Mouse (Mus musculus) cerebellum, adult 18-20 months (tissue): ENCODE measurements around the gene Synpo2l.
A peak's percentile ranks its signal among the peaks of the same experiment; 100 is the strongest.
"Not testable (repeated sequence)": the region's sequence is repeated elsewhere in the genome, so short reads cannot be mapped to it uniquely, and the experiment has no call there.

ENCODE experiments used
- DNase-seq, 2 experiments: peaks; one replicate each; pipeline ENCODE4 v3.0.0; 2021

The Synpo2l gene

GRCm38 (mm10) chr14:20668154-20668810, at the start of gene Synpo2l:
Gene Synpo2l (minus strand): TSS chr14:20668354.
- DNase-seq, result no peak

DNA sequence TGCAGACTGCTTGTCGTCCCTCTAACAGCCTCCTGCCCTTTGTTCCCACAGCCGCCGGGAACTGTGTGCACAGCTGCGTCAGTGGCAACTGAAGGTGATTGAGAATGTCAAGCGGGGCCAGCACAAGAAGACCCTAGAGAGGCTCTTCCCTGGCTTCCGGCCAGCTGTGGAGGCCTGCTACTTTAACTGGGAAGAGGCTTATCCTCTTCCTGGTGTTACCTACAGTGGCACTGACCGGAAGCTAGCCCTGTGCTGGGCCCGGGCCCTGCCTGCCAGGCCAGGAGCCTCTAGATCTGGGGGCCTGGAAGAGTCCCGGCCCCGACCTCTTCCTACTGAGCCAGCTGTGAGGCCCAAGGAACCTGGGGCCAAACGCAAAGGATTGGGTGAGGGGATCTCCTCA, 45.7 kb upstream of the Synpo2l start:
- DNase-seq, result no peak

DNA sequence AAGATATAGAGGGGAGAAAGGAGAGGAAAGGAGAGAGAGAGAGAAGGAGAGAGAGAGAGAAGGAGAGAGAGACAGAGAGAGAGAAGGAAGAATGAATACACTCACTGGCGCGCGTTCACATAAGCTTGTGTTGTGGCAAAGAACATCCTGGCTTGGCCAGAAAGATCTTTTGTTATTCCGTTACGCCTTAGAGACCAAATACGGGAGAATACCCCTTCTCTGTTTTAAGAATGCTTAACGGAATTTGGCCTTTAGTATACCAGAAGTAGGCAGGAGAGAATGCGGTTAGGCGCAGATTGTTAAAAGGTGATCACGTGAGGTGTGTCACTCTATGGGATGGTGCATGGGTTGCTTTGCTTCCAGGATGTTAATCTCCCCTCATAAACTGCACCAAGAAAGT, 40.1 kb upstream of the Synpo2l start:
- DNase-seq, result no peak

- peak; percentile 91 to 93 for DNase-seq
Observed at GRCm38 (mm10) chr14:20707201-20708190, 39.3 kb upstream of the Synpo2l start, which contains the start of gene Zswim8. Gene Zswim8 (plus strand): TSS chr14:20707552.

DNA sequence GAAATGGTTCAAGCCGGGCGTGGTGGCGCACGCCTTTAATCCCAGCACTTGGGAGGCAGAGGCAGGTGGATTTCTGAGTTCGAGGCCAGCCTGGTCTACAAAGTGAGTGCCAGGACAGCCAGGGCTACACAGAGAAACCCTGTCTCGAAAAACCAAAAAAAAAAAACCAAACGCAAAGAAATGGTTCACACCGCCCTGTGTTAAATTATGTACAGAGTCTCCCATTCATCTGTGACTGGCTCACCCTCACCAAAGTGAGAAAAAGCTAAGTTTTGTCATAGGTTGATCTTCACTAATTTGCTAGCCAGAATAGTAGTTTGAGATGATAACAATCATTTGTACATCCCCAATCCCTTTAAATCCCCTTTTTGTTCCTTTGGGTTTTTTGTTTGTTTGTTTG, 35.3 kb upstream of the Synpo2l start:
- DNase-seq, result not testable (repeated sequence)

DNA sequence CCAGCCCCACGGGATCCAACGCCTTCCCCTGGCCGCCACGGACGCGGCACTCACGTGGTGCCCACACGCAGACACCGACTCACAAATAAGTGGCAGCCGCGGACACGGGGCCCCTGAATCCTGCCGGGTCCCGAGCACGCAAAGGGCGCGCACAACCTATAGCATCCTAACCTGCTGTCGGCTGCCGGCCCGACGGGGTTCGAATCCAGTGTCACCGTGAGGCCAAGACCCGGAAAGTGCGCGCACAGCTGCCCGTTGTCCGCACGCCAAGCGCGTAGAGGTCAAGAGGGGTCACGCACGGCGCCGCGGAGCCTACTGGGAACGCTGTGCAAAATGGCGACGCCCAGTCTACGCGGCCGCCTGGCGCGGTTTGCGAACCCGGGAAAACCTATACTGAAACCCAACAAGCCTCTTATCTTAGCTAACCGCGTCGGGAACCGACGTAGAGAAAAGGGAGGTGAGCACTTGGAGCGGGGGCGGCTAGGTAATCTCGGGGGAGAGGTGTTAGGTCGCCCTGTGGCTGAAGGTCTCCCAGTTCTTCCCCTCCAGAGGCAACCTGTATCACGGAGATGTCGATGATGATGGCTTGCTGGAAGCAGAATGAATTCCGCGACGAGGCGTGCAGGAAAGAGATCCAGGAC, 34.7 kb upstream of the Synpo2l start, which contains the start of gene Chchd1:
Chchd1 (plus strand) TSS at position 266 of the 641 bp plus-strand sequence.
- peak; percentile 87 to 93 for DNase-seq

GRCm38 (mm10) chr14:20702096-20702740, 34.1 kb upstream of the Synpo2l start:
- DNase-seq, result no peak

GRCm38 (mm10) chr14:20701554-20701953, 33.4 kb upstream of the Synpo2l start:
- DNase-seq, result no peak

DNA sequence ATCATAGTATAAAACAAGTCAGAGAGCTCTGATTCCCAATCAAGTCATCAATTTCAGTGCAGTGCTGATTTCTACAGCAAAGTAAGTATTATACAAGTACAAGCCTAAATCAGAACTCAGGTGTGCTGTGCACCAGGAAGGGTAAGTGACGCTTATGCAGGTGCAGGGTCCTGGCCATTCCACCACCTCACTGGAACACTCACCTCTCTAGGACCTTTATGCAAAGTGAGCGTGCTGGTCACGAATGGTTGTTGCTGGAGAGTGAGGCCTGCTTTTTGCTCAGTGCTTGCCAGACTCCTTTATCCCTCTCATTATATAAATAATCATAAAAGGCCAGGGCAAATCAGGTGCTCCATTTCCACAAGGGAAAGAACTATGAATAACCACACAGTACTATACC, 32.2 kb upstream of the Synpo2l start:
- DNase-seq, result no peak

- DNase-seq, result no peak
Observed at GRCm38 (mm10) chr14:20698515-20698914, 30.4 kb upstream of the Synpo2l start.

- DNase-seq, result peak; percentile 57 to 71
Observed at GRCm38 (mm10) chr14:20696986-20697385, 28.8 kb upstream of the Synpo2l start.

GRCm38 (mm10) chr14:20695761-20696520, 27.8 kb upstream of the Synpo2l start:
- peak in 1 of 2 experiments; percentile 40 for DNase-seq

DNA sequence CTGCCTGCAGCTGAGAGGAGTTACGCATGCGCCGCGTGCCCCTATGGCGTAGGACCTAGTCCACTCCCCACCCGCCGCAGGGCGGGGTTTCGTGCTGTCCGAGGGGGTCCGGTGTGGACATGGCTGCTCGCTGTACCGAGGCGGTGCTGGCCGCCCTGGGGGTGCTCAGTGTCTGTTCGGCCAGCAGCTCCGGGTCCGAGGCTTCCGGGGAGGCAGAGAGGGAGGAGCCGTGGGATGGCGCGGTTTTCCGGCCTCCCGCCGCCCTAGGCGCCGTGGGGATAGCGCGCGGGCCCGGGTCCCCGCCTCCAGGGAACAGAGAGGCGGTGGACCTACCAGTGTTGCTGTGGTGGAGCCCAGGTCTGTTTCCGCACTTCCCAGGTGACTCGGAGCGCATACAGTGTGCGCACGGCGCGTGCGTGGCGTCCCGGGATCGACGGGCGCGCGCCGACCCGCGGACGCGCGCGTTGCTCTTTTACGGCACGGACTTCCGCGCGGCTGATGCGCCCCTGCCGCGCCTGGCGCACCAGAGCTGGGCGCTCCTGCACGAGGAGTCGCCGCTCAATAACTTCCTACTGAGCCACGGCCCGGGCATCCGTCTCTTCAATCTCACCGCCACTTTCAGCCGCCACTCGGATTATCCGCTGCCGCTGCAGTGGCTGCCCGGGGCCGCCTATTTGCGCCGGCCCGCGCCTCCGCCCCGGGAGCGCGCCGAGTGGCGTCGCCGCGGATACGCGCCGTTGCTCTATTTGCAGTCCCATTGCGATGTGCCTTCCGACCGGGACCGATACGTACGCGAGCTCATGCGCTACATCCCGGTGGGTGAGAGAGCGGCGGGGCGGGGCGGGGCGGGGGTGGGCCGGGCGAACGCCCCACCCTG, 27.0 kb upstream of the Synpo2l start, which contains the start of gene Fut11:
Fut11 (plus strand) TSS at position 85 of the 877 bp plus-strand sequence.
- peak; percentile 91 to 92 for DNase-seq

GRCm38 (mm10) chr14:20694185-20694883, 26.2 kb upstream of the Synpo2l start:
- DNase-seq, result no peak

DNA sequence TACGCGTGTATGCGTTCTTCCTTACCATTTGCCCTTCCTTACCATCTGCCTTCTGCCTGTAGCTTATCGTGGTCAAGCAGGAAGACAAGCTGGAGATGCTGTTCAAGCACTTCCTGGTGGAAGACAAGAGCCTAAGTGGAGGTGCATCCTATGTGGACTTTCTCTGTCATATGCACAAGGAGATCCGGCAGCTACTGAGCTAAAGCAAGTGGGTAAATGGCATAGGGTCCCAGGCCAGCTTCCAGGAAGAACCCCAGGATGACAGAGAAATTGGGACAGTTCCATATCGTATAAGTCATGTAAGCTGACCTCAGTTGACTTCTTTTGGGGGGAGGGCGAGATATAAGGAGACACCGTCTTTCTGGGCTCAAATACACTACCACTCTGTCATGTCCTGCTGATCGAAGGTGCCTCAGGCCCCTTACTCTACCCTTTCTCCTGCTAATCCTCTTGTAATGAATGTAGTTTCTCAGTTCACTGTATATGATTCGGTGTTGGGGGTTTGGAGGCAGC, 25.5 kb upstream of the Synpo2l start:
- DNase-seq, result no peak

DNA sequence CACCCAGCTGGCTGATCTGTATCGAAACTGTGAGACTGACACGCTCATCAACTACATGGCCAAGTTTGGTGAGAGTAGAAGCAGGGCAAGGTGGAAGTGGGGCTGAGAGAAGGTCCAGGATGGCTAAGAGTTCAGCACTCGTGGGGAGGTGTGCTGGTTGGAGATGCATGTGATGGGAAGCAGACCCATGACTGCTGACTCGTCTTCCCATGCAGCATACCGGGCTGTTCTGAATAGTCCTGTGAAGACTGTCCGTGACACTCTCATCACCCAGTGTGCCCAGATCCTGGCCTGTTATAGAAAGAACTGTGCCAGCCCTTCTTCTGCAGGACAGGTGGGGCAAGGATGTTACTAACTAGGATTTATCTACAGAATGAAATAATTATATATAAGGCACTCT, 23.6 kb upstream of the Synpo2l start:
- no peak for DNase-seq

DNA sequence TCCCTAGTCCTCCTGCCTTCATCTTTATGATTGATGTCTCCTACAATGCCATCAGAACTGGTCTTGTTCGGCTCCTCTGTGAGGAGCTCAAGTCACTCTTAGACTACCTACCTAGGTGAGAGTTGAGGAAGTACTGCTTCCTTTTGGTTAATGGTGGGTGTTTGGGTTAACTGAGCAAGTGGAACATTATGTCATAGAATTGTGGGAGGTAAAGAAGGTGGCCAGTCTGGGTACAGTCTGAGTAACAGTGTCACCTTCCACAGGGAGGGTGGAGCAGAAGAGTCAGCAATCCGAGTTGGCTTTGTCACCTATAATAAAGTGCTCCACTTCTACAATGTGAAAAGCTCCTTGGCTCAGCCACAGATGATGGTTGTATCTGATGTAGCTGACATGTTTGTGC, 20.9 kb upstream of the Synpo2l start:
- DNase-seq, result no peak

DNA sequence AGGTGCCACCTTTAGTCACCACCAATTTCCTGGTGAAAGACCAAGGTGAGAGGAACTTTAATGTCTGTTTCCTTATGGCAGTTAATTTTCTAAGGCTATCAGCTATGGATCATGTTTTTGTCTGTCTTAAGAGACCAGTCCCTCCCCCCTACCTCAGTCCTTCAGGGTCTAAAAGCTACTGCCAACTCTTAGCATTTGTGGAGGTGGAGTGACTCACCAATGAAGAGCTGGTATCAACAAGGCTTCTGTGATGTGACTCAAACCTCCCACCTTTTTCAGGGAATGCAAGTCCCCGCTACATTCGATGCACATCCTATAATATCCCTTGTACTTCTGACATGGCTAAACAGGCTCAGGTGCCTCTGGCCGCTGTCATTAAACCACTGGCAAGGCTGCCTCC, 18.4 kb upstream of the Synpo2l start:
- DNase-seq, result no peak

DNA sequence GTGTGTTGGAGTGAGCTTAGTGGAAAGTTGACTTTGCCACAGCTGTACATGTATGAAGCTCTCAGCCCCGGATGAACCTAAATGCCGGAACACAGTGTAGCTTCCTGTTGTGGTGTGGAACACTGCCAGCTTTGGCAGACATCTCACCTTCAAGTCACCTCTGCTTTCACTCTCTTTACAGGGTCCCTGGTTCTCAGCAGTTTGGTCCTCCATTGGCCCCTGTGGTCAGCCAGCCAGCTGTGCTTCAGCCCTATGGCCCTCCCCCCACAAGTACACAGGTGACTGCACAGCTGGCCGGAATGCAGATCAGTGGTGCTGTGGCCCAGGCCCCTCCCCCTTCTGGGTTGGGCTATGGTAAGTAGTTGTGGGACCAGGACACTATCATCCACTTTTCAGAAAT, 14.3 kb upstream of the Synpo2l start:
- DNase-seq, result no peak

DNA sequence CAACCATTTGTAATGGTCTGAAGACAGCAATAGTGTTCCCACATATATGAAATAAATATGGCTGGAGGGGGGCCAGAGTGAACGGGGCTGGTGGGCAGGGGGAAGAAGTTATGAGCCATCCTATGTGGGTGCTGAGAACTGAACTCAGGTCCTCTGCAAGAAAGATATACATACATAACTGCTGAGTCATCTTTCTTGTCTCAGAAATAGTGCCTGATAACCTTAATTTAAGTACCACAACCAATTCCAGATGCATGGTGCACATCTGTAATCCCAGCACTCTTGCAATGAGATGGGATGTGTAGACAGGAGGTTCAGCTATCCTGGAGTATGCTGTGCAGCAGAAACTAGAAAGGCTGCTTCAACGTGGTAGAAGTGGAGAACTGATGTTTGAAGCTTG, 13.6 kb upstream of the Synpo2l start:
- no peak for DNase-seq
